Mouse (Mus musculus) midbrain, embryonic 13.5 days (tissue): ENCODE results near the gene Cdk13. TPM values are rescaled to one million over a fixed set of nuclear protein-coding genes. Genes with fewer than 3 reads are reported as not detected.

Experiments
- ATAC-seq: fragments of 200-750 bp; cut with Nextera tagmentation; 2 replicates; pipeline ENCODE4 v1.8.0; 2017; ENCODE audit warnings: mild to moderate bottlenecking, moderate TSS enrichment, moderate library complexity
- H3K27ac ChIP-seq: fragments of 300-500 bp; sonication (generic); 2 replicates; pipeline ENCODE4 v1.5.1; 2015; ENCODE audit warnings: inconsistent platforms, mild to moderate bottlenecking, moderate library complexity
- H3K27me3 ChIP-seq: fragments of 300-500 bp; sonication (generic); 2 replicates; pipeline ENCODE4 v1.6.1; 2015; ENCODE audit warnings: mild to moderate bottlenecking, inconsistent platforms
- H3K36me3 ChIP-seq: fragments of 300-500 bp; sonication (generic); 2 replicates; pipeline ENCODE4 v1.6.1; 2015; ENCODE audit warnings: mild to moderate bottlenecking, inconsistent platforms
- H3K4me1 ChIP-seq: fragments of 300-500 bp; sonication (generic); replicated peaks from 2 replicates; pipeline ENCODE4 v1.6.1; 2015; ENCODE audit warnings: inconsistent platforms
- H3K4me2 ChIP-seq: fragments of 300-500 bp; sonication (generic); replicated peaks from 2 replicates; pipeline ENCODE4 v1.6.1; 2015; ENCODE audit warnings: moderate library complexity, mild to moderate bottlenecking, inconsistent platforms
- H3K4me3 ChIP-seq: fragments of 300-500 bp; sonication (generic); replicated peaks from 2 replicates; pipeline ENCODE4 v1.5.1; 2015; ENCODE audit warnings: mild to moderate bottlenecking, inconsistent platforms
- H3K9ac ChIP-seq: fragments of 300-500 bp; sonication (generic); replicated peaks from 2 replicates; pipeline ENCODE4 v1.6.1; 2015; ENCODE audit warnings: mild to moderate bottlenecking, inconsistent platforms
- H3K9me3 ChIP-seq: fragments of 300-500 bp; sonication (generic); 2 replicates; pipeline ENCODE4 v1.6.1; 2016; ENCODE audit warnings: mild to moderate bottlenecking, inconsistent platforms
- WGBS: fragments of 180-500 bp; shearing (Covaris S2); methylation state at CpG from one replicate; pipeline ENCODE4 v1.1.7; 2015; 5-methylcytosine and 5-hydroxymethylcytosine counted together
- polyA plus RNA-seq: library from polyadenylated mRNA; unstranded; fragments of >200 nt; fragmentation: Nextera tagmentation; extraction: Ambion mirVana; gene quantifications from 2 replicates; pipeline ENCODE4 v1.2.1, GENCODE M21; 2015

Gene Cdk13
- polyA plus RNA-seq, 1 experiment from 2014 or later, result 18.9 TPM

DNA sequence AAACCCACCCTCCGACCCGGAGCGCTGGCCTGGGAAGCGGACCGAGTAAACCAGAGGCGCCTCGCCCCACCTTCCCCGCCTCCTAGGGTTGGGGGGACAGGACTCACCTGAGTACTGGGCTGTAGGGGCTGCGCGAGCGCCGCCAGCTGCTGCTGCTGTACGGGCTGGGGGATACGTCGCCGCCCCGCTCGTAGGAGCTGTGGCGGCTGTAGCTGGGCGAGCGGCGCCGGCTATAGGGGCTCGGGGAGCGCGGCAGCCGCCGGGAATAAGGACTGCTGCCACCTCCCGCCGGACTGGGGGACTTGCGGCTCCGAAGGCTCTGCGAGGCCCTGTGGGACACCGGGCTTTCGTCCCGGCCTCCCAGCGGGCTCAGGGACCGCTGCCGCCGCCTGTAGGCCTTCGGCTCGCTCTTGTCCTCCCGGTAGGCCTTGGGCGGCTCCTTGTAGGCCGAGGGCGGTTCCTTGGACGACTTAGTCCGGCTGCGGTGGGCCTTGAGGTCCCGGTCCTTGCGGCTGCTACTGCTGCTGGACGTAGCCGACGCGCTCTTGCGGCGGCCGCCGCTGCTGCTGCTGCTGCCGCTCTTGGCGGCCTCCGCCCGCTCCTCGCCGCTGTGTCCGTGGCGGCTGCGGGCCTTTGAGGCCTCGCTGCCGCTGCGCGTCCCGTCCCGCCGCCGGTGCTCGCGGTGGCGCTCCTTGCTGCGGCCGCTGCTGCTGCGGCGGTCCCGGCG, 1.4 kb downstream of the Cdk13 start:
- WGBS, result under 1% methylated on average over 81 of the region's 85 CpGs

DNA sequence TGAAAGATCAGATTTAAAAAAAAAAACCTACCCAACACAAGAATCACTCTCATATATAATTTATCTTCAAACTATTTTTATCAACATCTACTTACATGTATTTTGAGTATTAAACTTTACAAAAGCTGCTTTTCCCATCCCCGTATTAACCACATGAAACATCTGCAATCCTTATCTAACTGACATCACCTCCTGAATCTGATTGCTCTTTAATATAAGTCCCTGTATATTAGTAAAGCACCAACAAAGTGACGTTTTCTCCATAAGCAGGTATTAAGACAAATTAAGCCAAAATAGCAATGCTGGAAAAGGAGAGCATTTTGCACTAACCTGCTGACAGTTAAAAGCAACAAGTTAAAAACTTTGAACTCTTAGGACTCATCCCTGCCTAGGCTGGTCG, 2.0 kb downstream of the Cdk13 start:
- WGBS, result 4% methylated on average over 3 of the region's 3 CpGs
- Histone ChIP-seq H3K36me3 (no peaks in the 10 kb centered on the region), H3K9me3 (no peaks in the 10 kb centered on the region), H3K27ac (peak overlapping the region; percentile 97), H3K4me2 (peak overlapping the region; percentile 96), H3K4me3 (peak overlapping the region; percentile 99), H3K27me3 (no peaks in the 10 kb centered on the region), H3K9ac (peak overlapping the region; percentile 99), H3K4me1 (peaks cover 30% of the 10 kb centered on the region)
- ATAC-seq, result no peak

More for the DNA sequence above, 1.4 kb downstream of the Cdk13 start:
- Histone ChIP-seq H3K27me3 (no peaks in the 10 kb centered on the region), H3K4me2 (peak overlapping the region; percentile 96), H3K4me1 (peaks cover 30% of the 10 kb centered on the region), H3K9me3 (no peaks in the 10 kb centered on the region), H3K4me3 (peak overlapping the region; percentile 99), H3K36me3 (no peaks in the 10 kb centered on the region), H3K27ac (peak overlapping the region; percentile 97), H3K9ac (peak overlapping the region; percentile 99)
- peak; percentile 57 for ATAC-seq

DNA sequence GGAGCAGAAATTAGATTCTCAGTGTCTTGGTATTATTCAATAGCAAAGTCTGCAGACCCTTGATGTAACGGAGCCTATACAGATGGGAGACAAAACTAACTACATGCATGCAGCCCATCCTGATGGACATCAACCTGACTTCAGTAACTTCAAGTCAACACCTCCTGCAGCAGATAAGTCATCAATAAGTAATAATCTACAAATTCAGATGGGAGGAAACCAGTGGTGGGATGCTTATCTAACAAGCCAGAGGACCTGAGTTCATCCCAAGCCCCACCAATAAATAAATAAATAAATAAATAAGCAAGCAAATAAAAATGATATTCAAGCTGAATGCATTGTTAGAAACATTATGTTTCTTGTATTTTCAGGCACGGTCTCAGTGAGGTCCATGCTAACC, 5.2 kb downstream of the Cdk13 start:
- Histone ChIP-seq H3K27ac (no peak overlapping the region), H3K4me2 (no peak overlapping the region), H3K9ac (no peak overlapping the region), H3K36me3 (no peaks in the 10 kb centered on the region; the same call in 1 of the 2 replicates), H3K4me1 (peaks cover 25% of the 10 kb centered on the region), H3K4me3 (no peak overlapping the region), H3K9me3 (no peaks in the 10 kb centered on the region), H3K27me3 (no peaks in the 10 kb centered on the region)
- WGBS, result 88% methylated on average over 2 of the region's 2 CpGs
- ATAC-seq, result no peak

DNA sequence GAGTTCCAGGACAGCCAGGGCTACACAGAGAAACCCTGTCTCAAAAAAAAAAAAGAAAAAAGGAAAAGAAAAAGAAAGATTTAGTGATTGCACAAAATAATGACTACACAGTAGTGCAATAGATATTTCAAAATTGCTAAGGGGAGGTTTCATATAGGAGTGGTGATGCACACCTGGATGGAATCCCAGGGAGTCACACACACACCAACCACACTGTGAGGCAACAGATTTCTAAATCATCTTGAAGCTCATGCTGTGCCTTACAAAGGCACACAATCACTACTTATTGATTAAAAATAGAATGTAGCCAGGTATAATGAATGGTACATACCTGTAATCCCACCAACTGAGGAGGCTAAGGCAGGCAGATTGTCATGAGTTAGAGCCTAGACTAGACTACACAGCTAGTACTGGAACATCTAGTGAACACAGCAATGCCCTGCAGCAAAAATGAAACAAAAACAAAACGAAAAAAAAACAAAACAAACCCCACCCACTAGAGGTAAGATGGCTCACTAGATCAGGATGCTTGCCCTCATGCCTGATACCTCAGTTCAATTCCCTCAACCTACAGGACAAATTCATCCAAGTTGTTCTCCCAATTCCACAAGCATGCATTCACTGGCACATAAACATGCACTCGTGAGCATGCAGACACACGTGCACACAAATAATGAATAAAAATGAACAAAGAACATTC, 9.0 kb downstream of the Cdk13 start:
- H3K4me1 ChIP-seq, result peaks cover 20% of the 10 kb centered on the region
- no peaks in the 10 kb centered on the region for H3K27me3 ChIP-seq
- H3K9ac ChIP-seq, result no peak overlapping the region
- no peak for ATAC-seq
- H3K9me3 ChIP-seq, result no peaks in the 10 kb centered on the region
- 90% methylated on average over 3 of the region's 3 CpGs for WGBS
- no peak overlapping the region for H3K27ac ChIP-seq
- no peak overlapping the region for H3K4me3 ChIP-seq
- no peaks in the 10 kb centered on the region; the same call in 1 of the 2 replicates for H3K36me3 ChIP-seq
- H3K4me2 ChIP-seq, result no peak overlapping the region

DNA sequence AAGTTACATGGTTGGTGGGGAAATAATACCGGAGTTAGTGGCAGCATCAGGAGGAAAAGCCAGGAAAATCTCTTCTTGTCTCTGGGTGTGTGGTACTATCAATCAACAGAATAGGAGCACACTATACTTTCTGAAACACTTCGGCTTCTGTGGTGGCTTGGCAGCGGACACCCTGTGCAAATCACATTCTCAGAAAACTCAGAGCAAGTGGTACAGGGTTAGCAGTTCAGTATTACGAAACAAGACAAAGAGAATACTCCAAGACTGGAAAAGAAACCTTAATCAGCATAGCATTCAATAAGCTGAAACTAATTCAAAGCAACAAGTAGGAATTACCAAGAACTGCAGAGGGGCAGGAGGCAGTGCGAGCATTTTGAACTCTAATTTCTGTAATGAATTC, 21.3 kb downstream of the Cdk13 start:
- no peaks in the 10 kb centered on the region for H3K27me3 ChIP-seq
- H3K27ac ChIP-seq, result no peak overlapping the region
- 92% methylated on average over 5 of the region's 5 CpGs for WGBS
- no peak overlapping the region for H3K4me2 ChIP-seq
- no peak overlapping the region for H3K9ac ChIP-seq
- no peaks in the 10 kb centered on the region for H3K36me3 ChIP-seq
- H3K9me3 ChIP-seq, result no peaks in the 10 kb centered on the region
- no peak for ATAC-seq
- no peak overlapping the region for H3K4me3 ChIP-seq
- 0 out of 2 replicates have a peak, but pooled peaks cover 4% of the 10 kb centered on the region for H3K4me1 ChIP-seq

DNA sequence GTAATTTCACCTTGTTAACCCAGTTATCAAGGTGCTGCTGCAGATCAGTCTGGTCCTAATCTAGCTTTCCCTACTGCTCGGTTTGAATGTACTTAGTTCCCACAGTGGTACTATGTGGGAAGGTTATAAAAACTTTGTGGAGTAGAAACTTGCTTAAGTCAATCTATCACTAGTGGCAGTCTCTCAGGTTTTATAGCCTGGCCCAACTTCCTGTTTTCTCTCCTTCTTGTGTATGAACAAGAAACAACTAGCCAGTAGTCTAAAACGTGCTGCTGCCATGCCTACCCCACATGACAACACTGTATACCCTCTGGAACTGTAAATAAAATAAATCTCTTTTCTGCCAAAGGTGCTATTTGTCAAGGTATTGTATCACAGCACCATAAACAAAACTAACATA, 25.0 kb downstream of the Cdk13 start:
- H3K4me1 ChIP-seq, result 0 out of 2 replicates have a peak, but pooled peaks cover 4% of the 10 kb centered on the region
- WGBS, result 93% methylated on average over 2 of the region's 2 CpGs
- no peak overlapping the region for H3K4me3 ChIP-seq
- H3K9ac ChIP-seq, result no peak overlapping the region
- no peak overlapping the region for H3K27ac ChIP-seq
- no peak for ATAC-seq
- no peaks in the 10 kb centered on the region for H3K36me3 ChIP-seq
- no peaks in the 10 kb centered on the region for H3K27me3 ChIP-seq
- H3K9me3 ChIP-seq, result no peaks in the 10 kb centered on the region
- H3K4me2 ChIP-seq, result no peak overlapping the region

DNA sequence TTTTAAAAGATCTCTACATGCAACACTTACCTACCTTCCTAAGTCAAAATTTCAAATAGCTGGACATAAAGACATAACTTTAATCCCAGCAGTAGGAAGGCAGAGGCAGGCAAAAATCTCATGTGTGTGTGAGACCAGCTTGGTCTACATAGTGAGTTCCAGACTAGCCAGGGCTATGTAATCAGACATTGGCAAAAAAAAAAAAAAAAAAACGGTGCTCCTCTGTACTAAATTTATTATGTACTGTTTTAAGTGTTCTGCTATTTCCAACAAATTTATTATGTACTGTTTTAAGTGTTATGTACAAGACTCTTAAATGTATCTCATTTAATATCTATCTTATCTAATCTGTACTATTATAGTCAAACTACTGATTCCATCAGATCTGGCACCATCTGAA, 28.6 kb downstream of the Cdk13 start:
- Histone ChIP-seq H3K4me2 (no peak overlapping the region), H3K27me3 (no peaks in the 10 kb centered on the region), H3K36me3 (peaks cover 8% of the 10 kb centered on the region), H3K9me3 (no peaks in the 10 kb centered on the region), H3K4me3 (no peak overlapping the region), H3K27ac (no peak overlapping the region), H3K4me1 (no peaks in the 10 kb centered on the region), H3K9ac (no peak overlapping the region)
- 100% methylated on average over 1 of the region's 1 CpGs for WGBS
- ATAC-seq, result no peak

DNA sequence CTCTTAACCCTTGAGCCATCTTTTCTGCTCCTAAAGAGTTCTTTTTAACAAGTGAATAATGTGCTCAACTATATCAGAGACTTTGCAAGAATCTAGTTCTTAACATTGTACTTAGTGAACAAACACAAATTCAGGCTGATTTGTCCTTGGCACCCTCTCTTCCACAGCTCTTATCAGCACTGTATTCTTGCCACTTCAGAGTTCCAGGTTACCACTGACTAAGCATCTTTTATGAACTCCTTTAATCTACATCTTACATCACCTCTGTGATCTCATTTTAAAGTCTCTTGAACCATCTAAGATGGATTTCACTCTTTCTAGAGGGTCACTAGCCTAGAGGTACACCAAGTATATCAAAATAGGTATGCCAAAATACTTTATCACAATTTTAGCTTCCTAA, 29.5 kb downstream of the Cdk13 start:
- H3K27ac ChIP-seq, result no peak overlapping the region
- H3K4me2 ChIP-seq, result no peak overlapping the region
- H3K9ac ChIP-seq, result no peak overlapping the region
- H3K4me1 ChIP-seq, result no peaks in the 10 kb centered on the region
- no peaks in the 10 kb centered on the region for H3K9me3 ChIP-seq
- no peaks in the 10 kb centered on the region for H3K27me3 ChIP-seq
- peaks cover 8% of the 10 kb centered on the region for H3K36me3 ChIP-seq
- no peak overlapping the region for H3K4me3 ChIP-seq
- ATAC-seq, result no peak

DNA sequence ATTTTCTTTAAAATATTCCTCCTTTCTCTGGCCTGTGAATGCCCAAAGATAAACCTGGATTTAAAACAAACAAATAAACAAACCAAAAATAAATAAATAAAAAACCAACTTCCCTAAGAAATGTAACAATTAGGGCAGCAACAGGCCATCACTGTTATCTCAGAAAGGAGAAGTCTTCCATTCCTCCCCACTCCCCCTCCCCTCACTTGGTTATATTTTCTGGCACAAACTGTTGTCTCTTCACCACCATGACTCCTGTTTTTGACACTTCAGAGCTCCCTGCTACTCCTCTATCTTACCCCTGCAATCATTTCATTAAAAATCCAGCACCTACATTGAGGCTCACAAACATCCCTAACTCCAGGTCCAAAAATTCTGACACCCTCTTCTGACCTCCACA, 31.8 kb downstream of the Cdk13 start:
- Histone ChIP-seq H3K27me3 (no peaks in the 10 kb centered on the region), H3K36me3 (peaks cover 8% of the 10 kb centered on the region), H3K4me3 (no peak overlapping the region), H3K9me3 (no peaks in the 10 kb centered on the region), H3K27ac (no peak overlapping the region), H3K4me1 (no peaks in the 10 kb centered on the region), H3K4me2 (no peak overlapping the region), H3K9ac (no peak overlapping the region)
- ATAC-seq, result no peak

DNA sequence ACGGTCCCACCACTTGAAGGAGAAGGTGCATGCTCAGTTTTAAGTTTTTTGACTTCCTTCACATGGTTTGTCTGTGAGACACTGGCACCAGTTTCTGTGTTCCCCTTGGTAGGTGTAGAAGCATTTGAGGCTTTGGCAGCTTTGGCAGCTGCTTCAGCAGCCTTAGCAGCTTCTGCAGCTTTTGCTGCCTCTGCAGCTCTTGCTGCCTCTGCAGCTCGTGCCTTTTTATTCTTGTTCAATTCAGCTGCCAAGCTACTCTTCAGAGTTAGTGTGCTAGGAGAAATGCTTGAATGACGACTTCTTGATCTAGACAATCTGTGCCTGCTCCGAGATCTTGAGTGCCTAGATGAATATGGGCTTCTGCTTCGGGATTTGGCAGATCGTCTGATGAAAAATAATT, 32.3 kb downstream of the Cdk13 start:
- Histone ChIP-seq H3K9ac (no peak overlapping the region), H3K27me3 (no peaks in the 10 kb centered on the region), H3K4me2 (no peak overlapping the region), H3K4me1 (no peaks in the 10 kb centered on the region), H3K36me3 (peaks cover 8% of the 10 kb centered on the region), H3K9me3 (no peaks in the 10 kb centered on the region), H3K4me3 (no peak overlapping the region), H3K27ac (no peak overlapping the region)
- ATAC-seq, result no peak
- WGBS, result 80% methylated on average over 6 of the region's 6 CpGs

DNA sequence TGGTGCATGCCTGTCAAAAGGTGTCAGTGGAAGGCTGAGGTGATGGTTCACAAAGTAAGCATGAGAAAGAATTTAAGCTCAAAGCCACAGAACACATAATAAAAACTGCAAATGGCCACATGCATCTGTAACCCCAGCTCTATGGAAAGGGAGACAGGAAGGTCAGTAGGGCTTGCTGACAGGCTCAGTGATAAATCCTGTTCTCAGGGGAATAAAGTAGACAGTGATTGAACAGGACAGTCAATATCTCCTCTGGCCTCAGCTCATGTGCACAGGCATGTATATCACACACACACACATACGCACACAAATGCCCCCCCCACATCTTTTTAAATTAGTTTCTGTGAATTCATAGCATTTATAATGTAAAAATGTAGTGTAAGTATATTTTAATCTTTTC, 42.5 kb downstream of the Cdk13 start:
- Histone ChIP-seq H3K4me3 (no peak overlapping the region), H3K4me2 (no peak overlapping the region), H3K27ac (no peak overlapping the region), H3K36me3 (0 out of 2 replicates have a peak, but pooled peaks cover 7% of the 10 kb centered on the region), H3K9me3 (no peaks in the 10 kb centered on the region), H3K27me3 (no peaks in the 10 kb centered on the region), H3K9ac (no peak overlapping the region), H3K4me1 (no peaks in the 10 kb centered on the region)
- no peak; the same call in 1 of the 2 replicates for ATAC-seq
- WGBS, result 94% methylated on average over 1 of the region's 1 CpGs

DNA sequence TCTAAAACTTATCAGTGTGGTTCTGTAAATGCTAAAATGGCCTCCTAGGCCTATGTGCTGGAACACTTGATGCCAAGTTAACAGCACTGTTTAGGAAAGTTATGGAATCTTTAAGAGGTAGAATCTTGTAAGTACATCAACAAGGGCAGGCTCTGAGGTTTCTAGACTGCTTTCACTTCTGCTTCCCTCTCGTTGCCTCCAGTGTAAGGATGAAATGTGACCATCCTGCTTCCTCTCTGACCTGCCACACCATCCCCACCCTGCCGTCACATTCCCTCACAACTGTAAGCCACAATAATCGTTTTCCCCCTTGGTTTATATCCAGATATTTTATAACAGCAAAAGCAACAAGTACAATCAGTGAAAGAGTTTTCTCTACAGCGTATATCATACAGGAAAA, 49.9 kb downstream of the Cdk13 start:
- Histone ChIP-seq H3K4me1 (no peaks in the 10 kb centered on the region), H3K27ac (no peak overlapping the region), H3K36me3 (0 out of 2 replicates have a peak, but pooled peaks cover 7% of the 10 kb centered on the region), H3K9me3 (no peaks in the 10 kb centered on the region), H3K4me2 (no peak overlapping the region), H3K9ac (no peak overlapping the region), H3K4me3 (no peak overlapping the region), H3K27me3 (no peaks in the 10 kb centered on the region)
- 89% methylated on average over 4 of the region's 4 CpGs for WGBS
- ATAC-seq, result no peak
